ENCODE assay signal across 8 mouse cellular contexts in the genomic region with DNA sequence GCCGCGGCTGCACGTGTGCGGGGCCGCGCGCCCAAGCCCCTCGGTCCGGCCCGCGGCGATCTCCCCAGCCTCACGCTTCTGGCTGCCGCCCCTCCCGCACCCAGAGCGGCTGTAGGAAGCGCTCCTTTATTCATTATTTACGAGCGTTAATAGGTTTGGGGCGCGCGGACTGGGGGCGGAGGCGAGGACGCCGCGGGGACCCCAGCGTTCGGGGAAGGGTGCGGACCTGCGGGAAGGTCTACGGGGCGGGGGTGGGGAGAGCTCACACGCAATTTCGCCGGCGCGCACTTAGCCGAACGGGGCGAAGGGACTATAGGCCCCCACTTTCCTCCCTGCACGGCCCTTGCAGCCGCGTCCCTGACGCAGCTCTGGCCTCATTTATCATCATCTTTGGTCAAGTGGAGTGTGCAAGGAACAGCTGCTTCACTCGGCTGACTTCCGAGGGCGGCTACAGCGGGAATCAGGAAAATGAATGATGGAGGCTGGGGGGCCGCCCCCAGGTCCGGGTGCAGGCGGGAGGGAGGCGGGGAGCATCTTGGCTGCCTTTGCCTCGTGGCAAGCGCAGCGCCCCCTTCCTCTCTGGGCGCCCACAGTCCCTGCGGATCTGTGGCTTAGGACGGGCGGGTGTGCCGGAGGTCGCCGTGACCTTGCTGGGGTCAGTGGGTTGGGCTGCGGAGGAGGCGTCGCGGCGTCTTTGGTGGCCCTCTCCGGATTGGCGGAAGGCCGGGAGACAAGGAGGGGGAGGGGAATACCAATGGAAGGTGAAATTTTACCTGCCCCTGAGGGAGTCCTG. TPM values are rescaled to one million over a fixed set of nuclear protein-coding genes. Genes with fewer than 3 reads are reported as not detected.
DNase-seq lines count a peak whose midpoint lies in the region; ATAC-seq and TF ChIP-seq lines count a peak whose summit lies in the region.

No protein-coding gene starts in this region.

- no peaks in the 10 kb centered on the region for H3K9me3 ChIP-seq in forebrain, embryonic 14.5 days (replicated peaks; ENCODE audit: control insufficient read depth, low read length)
- no peaks in the 10 kb centered on the region for H3K9me3 ChIP-seq in liver, embryonic 15.5 days (replicated peaks)
- no peaks in the 10 kb centered on the region for H3K9me3 ChIP-seq in neural tube, embryonic 11.5 days (ENCODE audit: control insufficient read depth, low read length)
- no peaks in the 10 kb centered on the region for H3K9me3 ChIP-seq in stomach, embryonic 16.5 days (replicated peaks; ENCODE audit: control insufficient read depth, low read length)

- intact Hi-C loops in heart, postnatal 10 days (cut with DNase I) = no loop called here

- H3K27me3 ChIP-seq in forebrain, embryonic 14.5 days (replicated peaks; ENCODE audit: control insufficient read depth, insufficient read depth, low read length) = no peaks in the 10 kb centered on the region
- peaks cover 29% of the 10 kb centered on the region for H3K27me3 ChIP-seq in liver, embryonic 15.5 days
- no peaks in the 10 kb centered on the region for H3K27me3 ChIP-seq in neural tube, embryonic 11.5 days (ENCODE audit: control insufficient read depth, insufficient read depth, low read length)
- H3K27me3 ChIP-seq in stomach, embryonic 16.5 days (ENCODE audit: control insufficient read depth, insufficient read depth, low read length) = no peaks in the 10 kb centered on the region

- H3K4me1 ChIP-seq in forebrain, embryonic 14.5 days (ENCODE audit: control insufficient read depth, insufficient read depth, low read length) = peaks cover 36% of the 10 kb centered on the region
- peaks cover 87% of the 10 kb centered on the region for H3K4me1 ChIP-seq in liver, embryonic 15.5 days (replicated peaks)
- peaks cover 33% of the 10 kb centered on the region for H3K4me1 ChIP-seq in neural tube, embryonic 11.5 days (ENCODE audit: control insufficient read depth, insufficient read depth, low read length)
- peaks cover 88% of the 10 kb centered on the region for H3K4me1 ChIP-seq in stomach, embryonic 16.5 days (ENCODE audit: control insufficient read depth, insufficient read depth, low read length)

- peak; percentile 27; the same call in 1 of the 2 replicates for TF ChIP-seq CTCF in brain, embryonic 14.5 days (IDR thresholded peaks at IDR 0.05; ENCODE audit: borderline replicate concordance, extremely low read depth, insufficient read depth, insufficient read length)

- peak; percentile 36 for ATAC-seq in forebrain, embryonic 14.5 days
- peak; percentile 32; the same call in 1 of the 2 replicates for ATAC-seq in liver, embryonic 15.5 days (ENCODE audit: insufficient read depth)
- ATAC-seq in neural tube, embryonic 11.5 days (ENCODE audit: insufficient read depth, low FRiP score, low TSS enrichment) = peak; percentile 63
- peak; percentile 27; the same call in 1 of the 2 replicates for ATAC-seq in stomach, embryonic 16.5 days (ENCODE audit: insufficient read depth, low FRiP score)

- peak; percentile 61 for DNase-seq in CD4-positive helper T cell, adult 2 months (ENCODE audit: low read depth, low spot score)
- peak; percentile 89 for DNase-seq in brain, embryonic 14.5 days (ENCODE audit: low read depth)
- peak; percentile 77 for DNase-seq in forebrain, embryonic 14.5 days (ENCODE audit: low spot score)
- peak; percentile 86 to 88 for DNase-seq in heart, postnatal 10 days
- DNase-seq in kidney, postnatal 25 days = peak; percentile 70 to 89
- DNase-seq in neural tube, embryonic 11.5 days (ENCODE audit: low spot score) = peak; percentile 83

- H3K9ac ChIP-seq in forebrain, embryonic 14.5 days (ENCODE audit: low read length) = peak overlapping the region; percentile 87
- H3K9ac ChIP-seq in liver, embryonic 15.5 days = peak overlapping the region; percentile 63
- peak overlapping the region; percentile 64 for H3K9ac ChIP-seq in neural tube, embryonic 11.5 days (ENCODE audit: low read length)
- H3K9ac ChIP-seq in stomach, embryonic 16.5 days (ENCODE audit: low read length) = peak overlapping the region; percentile 74

- H3K36me3 ChIP-seq in forebrain, embryonic 14.5 days (ENCODE audit: control insufficient read depth, insufficient read depth, low read length) = 0 out of 2 replicates have a peak, but pooled peaks cover 3% of the 10 kb centered on the region
- H3K36me3 ChIP-seq in liver, embryonic 15.5 days (replicated peaks) = no peaks in the 10 kb centered on the region
- no peaks in the 10 kb centered on the region for H3K36me3 ChIP-seq in neural tube, embryonic 11.5 days (ENCODE audit: control insufficient read depth, insufficient read depth, low read length)
- 0 out of 2 replicates have a peak, but pooled peaks cover 3% of the 10 kb centered on the region for H3K36me3 ChIP-seq in stomach, embryonic 16.5 days (ENCODE audit: control insufficient read depth, insufficient read depth, low read length)

- H3K27ac ChIP-seq in forebrain, embryonic 14.5 days (ENCODE audit: low read depth, low read length) = peak overlapping the region; percentile 100
- peak overlapping the region; percentile 69 for H3K27ac ChIP-seq in liver, embryonic 15.5 days (replicated peaks)
- peak overlapping the region; percentile 94 for H3K27ac ChIP-seq in neural tube, embryonic 11.5 days (ENCODE audit: low read depth, low read length)
- H3K27ac ChIP-seq in stomach, embryonic 16.5 days (ENCODE audit: low read length) = peak overlapping the region; percentile 87

- under 1% methylated on average over 55 of the region's 71 CpGs for WGBS in forebrain, embryonic 14.5 days
- WGBS in liver, embryonic 15.5 days (ENCODE audit: insufficient replicate concordance) = under 1% methylated on average over 70 of the region's 71 CpGs
- under 1% methylated on average over 69 of the region's 71 CpGs for WGBS in neural tube, embryonic 11.5 days
- WGBS in stomach, embryonic 16.5 days = under 1% methylated on average over 71 of the region's 71 CpGs

- 0 out of 2 replicates have a peak, but pooled peaks have one; percentile 11 for TF ChIP-seq POLR2A in brain, embryonic 14.5 days (IDR thresholded peaks at IDR 0.05; ENCODE audit: borderline replicate concordance, extremely low read depth, insufficient read depth, insufficient read length, poor library complexity, severe bottlenecking)

- peak overlapping the region; percentile 68 for H3K4me3 ChIP-seq in forebrain, embryonic 14.5 days (ENCODE audit: low read depth, low read length)
- H3K4me3 ChIP-seq in liver, embryonic 15.5 days (replicated peaks) = peak overlapping the region; percentile 66
- peak overlapping the region; percentile 59 for H3K4me3 ChIP-seq in neural tube, embryonic 11.5 days (ENCODE audit: low read depth, low read length)
- H3K4me3 ChIP-seq in stomach, embryonic 16.5 days (replicated peaks; ENCODE audit: low read length) = peak overlapping the region; percentile 62

- peak overlapping the region; percentile 97 for H3K4me2 ChIP-seq in forebrain, embryonic 14.5 days (ENCODE audit: low read length)
- H3K4me2 ChIP-seq in liver, embryonic 15.5 days = peak overlapping the region; percentile 99
- H3K4me2 ChIP-seq in neural tube, embryonic 11.5 days (ENCODE audit: low read depth) = peak overlapping the region; percentile 100
- peak overlapping the region; percentile 94 for H3K4me2 ChIP-seq in stomach, embryonic 16.5 days (ENCODE audit: low read depth, low read length)

RNA-seq across cellular contexts. Expression of a gene that starts 46.0 kb away (rescaled TPM):
- polyA plus RNA-seq in brain, embryonic 14.5 days (2012; rRNA removed) = 71.9 and 78.9 TPM in 2 replicates
- 42.6 and 44.3 TPM in 2 replicates for polyA plus RNA-seq in forebrain, embryonic 14.5 days (2014; fragmentation: Nextera tagmentation; extraction: Ambion mirVana)
- total RNA-seq in heart, postnatal 10 days (2021) = 10 to 100 TPM; 40.2 to 42.6 TPM
- 53.5 and 60.6 TPM in 2 replicates for polyA plus RNA-seq in liver, embryonic 15.5 days (2015; fragmentation: Nextera tagmentation; extraction: Ambion mirVana)
- 53.3 and 54.7 TPM in 2 replicates for polyA plus RNA-seq in neural tube, embryonic 11.5 days (2014; fragmentation: Nextera tagmentation; extraction: Ambion mirVana)
- polyA plus RNA-seq in stomach, embryonic 16.5 days (2015; fragmentation: Nextera tagmentation; extraction: Ambion mirVana) = 63.4 and 69.8 TPM in 2 replicates

Comparison
In these comparisons a context has a peak if more than half of its experiments do, and no peak if none do; other contexts are left out.
1. Peak in every context shown above with its lines: DNase-seq, ATAC-seq, H3K4me3 ChIP-seq and H3K27ac ChIP-seq.